Mouse (Mus musculus): ENCODE data around the gene Ccr10.
A peak's percentile ranks its signal among the peaks of the same experiment; 100 is the strongest.

Ccr10 gene

DNA sequence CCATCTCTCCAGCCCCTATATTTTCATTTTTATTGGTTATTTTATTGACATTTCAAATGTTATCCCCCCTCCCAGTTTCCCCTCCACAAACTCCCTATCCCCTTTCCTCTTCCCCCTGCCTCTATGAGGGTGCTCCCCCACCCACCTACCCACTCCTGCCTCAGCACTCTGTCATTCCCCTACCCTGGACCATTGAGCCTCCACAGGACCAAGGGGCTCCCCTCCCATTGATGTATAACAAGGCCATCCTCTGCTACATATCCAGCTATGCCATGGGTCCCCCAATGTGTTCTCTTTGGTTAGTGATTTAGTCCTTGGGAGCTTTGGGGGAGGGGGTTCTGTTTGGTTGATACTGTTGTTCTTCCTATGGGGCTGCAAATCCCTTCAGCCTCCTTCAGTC lies 20.6 kb downstream of the Ccr10 start:
- no peak for DNase-seq (ENCODE audit: low read depth, low spot score)

DNA sequence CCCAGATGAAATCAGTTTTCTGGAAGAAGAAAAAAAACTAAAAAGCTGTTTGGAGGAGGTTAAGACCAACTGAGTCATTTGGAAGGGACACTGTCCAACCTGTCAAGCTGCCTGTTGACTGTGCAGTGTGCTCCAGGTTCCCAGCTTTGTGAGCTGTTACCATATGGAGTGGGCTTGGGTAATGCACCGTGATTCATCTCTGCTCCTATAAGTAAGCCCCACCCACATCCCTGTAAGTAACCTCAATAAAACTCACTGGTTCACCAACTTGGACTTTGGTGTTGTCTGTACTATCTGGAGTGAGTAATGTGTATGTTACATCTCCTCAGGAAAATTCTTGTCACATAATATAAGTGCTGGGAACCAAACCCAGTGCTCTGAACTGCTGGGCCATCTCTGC lies 22.4 kb downstream of the Ccr10 start:
- peak; percentile 79 for DNase-seq (ENCODE audit: low read depth, low spot score)

DNA sequence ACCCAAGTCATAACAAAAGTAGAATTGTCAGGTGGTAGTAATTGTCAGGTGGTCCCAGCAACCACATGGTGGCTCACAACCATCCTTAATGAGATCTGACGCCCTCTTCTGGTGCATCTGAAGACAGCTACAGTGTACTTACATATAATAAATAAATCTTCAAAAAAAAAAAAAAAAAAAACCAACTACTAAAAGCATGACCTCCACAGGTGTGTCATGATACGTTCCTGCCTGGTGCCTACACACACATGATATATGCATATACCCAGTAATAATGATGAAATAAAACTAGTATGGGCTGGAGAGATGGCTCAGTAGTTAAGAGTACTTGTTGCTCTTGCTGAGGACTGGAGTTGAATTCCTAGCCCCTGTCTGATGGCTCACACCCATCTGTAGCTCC lies 24.2 kb downstream of the Ccr10 start:
- DNase-seq (ENCODE audit: low read depth, low spot score), result no peak

DNA sequence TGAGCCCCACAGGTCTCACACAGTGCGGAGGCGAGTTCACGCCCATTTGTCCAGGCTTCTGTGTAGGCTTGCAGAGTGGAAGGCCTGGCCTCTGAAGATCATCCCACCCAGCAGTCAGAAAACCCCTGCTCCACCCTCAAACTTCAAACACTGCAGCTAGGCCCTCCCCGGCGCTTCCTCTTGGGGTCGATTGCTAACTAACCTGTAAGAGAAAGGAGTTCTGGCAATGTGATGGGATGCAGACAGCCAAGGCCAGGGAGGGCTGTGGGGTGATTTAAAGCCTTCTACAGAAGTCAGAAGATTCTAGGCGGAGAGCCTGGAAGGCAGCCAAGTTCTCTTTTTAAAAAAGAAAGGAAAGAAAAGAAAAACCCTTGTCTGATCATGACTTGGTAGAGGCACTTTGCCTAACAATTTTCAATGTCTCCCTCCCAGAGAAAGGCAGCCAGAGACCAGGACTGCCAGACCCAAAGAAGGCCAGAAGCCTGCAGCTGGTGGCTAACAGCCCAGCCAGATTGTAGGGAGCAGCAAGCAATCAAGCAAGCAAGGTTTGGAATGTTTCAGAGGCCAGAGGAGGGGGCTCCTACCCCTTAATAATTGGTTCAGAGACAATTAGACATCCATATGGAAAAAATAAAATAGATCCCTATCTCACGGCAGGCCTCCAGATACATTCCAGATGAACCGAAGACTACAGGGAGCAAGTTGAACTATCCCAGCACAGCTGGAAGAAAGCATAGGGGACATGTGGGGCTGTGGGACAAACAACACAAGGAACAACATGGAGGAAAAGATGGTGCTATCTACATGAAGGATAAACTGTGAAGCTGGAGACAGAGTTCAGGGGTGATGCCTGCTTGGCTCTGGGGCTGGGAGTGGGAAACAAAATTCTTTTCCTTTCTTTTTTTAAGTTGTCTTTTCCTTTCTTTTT lies 25.8 kb downstream of the Ccr10 start:
- peak; percentile 63 for DNase-seq (ENCODE audit: low read depth, low spot score)

DNA sequence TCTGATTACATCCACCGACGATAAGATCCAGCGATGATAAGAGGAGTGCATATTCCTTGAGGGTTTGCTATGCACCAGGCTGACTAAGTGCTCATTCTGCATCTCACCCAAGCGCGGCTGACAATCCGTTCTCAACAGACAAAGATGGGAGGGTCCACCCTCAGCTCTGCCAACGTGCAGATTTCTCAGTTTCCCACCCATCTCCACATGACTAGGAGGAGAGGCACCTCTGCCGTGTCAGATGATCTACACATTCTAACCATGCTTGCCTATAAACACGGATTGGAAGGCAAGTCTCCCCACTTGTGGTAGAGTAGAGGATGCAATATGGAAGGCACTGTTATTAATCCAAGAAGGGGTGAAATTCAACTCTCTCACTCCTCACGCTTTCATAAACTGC lies 26.5 kb downstream of the Ccr10 start:
- no peak for DNase-seq (ENCODE audit: low read depth, low spot score)

DNA sequence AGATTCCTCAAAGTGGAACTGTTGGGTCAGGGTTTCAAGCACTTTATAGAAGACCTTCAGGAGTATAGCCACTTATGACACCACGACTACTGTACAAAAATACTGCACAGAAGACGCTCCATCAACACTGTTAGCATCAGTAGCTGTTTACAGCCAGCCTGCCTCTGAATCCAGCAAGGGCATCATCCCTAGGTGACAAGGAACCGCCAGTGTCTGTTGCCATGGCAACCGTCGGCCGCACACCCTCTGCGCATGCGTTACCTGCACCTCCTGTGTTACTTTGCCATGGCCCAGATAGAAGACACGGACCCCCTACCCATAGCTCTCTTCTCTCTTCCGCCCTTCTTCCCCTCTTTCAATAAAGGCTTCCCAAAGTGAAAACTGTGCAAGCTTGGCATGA lies 28.9 kb downstream of the Ccr10 start:
- DNase-seq (ENCODE audit: low read depth, low spot score), result no peak

DNA sequence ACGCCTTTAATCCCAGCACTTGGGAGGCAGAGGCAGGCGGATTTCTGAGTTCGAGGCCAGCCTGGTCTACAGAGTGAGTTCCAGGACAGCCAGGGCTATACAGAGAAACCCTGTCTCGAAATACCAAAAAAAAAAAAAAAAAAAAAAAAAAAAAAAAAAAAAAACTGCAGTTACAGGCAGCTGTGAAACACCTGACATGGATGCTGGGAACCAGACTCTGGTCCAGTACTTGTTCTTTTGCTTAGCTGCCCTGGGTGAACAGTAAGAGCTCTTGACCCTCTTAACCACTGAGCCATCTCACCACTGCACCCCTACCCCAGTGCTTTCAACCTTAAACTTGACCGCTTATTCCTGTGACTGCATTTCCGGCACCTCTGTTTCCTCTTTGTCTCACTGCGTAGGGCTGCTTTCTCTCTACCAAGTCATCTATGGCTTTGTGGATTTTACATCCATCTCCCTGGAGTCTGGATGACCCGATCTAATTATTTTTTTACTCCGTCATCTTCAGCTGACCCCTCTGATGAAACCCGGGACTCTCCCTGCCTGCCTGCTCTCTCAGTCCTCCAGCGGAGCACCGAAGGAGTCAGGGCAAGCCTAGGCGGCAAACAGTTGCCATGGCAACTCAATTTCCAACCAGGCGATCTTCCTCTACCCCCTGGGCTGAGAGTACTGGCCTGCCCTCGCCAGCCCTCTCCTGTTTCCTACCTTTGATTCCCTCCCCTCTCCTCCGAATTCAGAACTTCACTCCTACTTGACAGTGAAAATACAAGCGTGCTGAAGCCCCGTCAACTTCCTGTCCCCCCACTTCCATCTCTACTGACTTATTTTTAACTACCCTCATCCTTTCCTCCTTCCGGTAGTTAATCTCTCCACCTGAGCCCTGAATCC lies 31.7 kb downstream of the Ccr10 start:
- DNase-seq (ENCODE audit: low read depth, low spot score), result no peak

DNA sequence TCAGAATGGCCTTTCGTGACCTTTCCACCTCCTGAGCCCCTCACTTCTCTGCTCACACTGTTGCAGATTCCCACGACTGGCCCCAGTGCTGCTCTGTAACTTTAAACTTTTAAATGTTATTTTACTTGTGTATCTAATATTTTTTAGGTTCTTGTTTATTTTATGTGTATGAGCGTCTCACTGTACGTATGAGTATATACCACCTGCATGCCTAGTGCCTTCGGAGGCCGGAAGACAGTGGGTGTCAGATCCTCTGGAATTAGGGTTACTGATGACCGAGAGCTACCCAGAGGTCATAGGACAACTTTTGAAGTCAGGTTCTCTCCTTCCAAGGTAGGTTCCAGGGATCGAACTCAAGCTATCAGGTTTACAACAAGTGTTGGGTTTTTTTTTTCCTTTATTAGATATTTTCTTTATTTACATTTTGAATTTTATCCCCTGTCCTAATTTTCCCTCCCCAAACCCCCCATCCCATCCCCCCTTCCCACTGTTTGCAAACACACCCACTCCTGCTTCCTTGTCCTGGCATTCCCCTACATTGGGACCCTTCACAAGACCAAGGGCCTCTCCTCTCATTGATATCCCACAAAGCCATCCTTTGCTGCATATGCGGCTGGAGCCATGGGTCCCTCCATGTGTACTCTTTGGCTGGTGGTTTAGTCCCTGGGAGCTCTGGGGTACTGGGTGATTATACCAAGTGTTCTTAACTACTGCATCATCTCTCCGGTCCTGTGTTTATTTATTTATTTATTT lies 32.9 kb downstream of the Ccr10 start:
- no peak for DNase-seq (ENCODE audit: low read depth, low spot score)

DNA sequence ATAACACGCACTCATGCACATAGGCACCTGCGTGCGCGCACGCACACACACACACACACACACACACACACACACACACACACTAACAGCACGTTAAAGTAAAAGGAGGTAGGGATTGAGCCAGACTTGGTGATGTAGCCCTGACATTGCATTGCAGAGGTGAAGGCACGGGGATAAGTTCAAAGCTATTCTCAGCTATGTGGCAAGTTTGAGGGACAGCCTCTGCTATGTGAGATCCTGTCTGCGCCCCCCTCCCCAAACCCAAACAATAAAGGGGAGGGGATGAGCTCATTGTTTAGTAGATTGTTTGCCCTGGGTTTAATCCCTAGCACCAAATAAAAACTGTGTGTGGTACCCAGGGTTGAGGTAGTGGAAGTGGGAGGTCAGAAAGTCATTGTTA lies 34.2 kb downstream of the Ccr10 start:
- DNase-seq (ENCODE audit: low read depth, low spot score), result no peak

DNA sequence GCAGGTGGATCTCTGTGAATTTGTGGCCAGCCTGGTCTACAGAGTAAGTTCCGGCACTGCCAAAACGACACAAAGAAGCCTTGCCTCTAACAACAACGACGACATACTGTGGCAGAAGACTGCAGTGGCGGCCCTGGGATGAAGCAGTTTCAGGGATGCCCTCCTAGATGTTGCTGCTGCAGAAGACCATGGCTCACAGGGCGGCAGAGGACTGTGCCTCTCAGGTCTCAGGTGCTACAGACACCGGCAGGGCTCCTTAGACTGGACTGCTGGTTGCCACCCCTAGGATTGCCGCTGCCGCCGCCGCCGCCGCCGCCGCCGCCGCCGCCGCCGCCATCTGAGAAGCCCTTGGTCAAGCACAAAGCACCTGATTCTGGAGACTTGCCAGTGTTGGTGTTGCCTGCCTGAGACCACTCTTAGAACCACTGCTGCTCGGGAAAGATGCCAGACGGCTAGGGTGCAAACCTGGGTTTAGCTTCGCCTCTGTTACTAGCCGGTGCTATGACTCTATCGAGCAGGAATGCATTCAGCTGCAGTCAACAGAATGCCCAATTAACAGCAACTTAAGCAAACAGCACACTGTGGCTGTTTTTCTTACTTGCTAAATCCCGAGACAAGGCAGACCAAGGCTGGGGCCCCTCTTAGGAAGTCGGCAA lies 35.0 kb downstream of the Ccr10 start:
- no peak for DNase-seq (ENCODE audit: low read depth, low spot score)

DNA sequence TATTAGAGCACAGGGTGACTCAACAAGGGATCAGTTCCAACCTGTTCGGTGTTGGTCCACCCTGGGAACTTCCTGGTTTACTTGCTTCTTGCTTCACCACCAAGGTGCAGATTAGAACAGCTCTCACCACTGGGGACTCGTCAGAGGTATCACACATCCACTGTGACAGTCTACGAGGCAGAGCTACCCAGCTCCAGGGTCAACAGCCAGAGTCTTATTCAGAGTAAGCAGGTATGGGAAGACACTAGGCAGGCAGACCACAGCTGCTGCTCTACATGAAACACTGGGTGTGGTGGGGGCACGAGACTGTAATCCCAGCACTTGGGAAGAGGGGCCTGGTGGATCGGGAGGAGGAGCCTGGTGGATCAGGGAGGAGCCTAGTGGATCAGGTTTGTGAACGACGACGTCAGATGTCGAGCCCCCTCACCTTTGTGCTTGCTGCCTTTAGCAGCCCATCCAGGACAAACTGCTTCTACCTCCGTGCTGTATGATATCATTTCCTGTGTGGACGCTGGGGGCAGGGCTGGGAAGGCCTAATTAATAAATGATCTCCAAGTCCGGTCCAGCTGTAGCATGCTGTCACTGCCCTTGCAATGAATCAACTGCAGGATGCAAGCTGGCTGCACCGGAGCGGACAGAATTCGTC lies 36.6 kb downstream of the Ccr10 start:
- no peak for DNase-seq (ENCODE audit: low read depth, low spot score)

DNA sequence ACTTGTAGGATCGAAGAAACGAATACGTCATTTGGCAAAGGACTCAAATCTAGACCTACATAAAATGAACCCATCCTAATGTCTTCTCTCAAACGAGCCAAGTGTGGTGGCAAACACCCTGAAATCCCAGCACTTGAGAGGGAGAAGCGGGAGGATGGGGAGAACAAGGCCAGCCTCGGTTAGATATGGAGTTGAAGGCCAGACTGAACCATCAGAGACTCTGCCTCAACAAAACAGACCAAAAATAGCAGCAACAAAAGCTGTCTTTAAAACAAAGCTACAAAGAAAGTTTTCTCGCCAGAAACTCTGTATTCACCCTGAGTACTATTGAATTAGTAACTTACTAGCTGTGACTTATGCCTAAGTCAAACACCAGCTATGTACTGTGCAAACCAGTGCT lies 38.2 kb downstream of the Ccr10 start:
- no peak for DNase-seq (ENCODE audit: low read depth, low spot score)

DNA sequence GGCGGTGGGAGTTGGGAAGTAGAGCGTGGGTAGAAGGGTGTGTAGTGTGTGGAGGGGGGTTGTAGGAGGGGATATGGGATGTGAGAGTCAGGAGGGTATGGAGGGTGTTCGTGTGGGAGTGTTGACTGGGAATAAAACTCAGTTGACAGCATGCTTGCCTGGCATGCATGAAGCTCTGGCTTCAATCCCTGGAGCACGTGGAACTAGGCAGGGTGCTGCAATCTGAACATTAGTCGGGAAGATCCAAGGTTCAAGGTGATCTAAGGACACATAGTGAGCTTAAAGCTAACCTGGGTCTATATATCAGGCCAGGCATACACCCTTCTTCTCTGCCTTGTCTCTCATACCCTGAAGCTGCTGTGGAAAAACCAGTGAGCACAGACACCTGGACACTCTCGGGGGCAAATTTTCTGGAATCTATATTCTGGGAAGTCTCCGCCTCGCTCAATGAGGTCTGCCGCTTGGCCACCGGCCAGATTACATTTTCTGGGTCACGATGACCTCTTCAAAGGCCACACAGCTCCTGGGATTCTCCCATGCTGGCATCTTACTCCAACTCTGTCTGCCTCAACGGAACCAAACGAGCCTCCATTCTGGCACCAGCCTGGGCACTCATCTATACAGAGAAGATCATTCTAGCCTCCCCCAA lies 40.9 kb downstream of the Ccr10 start:
- no peak for DNase-seq (ENCODE audit: low read depth, low spot score)

DNA sequence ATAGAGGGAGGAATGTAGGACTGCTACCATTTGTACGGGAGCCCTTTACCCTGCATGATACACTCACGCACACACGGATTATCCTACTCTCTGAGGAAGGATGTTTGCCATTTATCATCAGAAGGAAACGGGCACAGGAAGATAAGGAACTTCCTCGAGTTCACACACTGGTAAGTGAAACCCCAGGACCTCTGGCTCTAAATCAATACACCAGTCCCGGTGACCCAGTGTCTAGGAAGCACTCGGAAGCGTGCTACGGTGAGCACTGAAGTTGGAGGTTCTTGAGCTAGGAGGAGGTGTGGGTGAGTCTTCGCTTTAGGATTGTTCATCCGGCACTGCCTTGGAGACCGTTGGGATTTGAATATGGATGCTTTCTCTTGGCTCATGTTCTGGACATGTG lies 42.2 kb downstream of the Ccr10 start:
- DNase-seq (ENCODE audit: low read depth, low spot score), result no peak

DNA sequence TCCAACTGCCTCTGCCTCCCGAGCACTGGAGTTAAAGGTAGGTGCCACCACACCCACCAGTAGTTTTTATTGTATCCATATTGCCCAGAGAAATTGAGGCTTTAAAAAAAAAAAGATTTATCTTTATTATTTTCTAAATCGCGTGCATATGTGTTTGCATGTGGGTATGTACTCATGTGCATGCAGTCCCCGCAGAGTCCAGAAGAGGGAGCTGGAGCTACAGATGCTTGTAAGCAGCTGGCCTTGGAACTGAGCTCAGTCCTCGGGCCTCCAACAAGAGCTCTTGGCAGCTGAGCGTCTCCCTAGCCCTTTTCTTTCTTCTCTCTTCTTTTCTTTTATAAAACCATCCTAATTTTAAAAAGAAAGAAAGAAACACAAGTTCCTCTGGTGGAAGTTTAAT lies 43.5 kb downstream of the Ccr10 start:
- peak; percentile 55 for DNase-seq (ENCODE audit: low read depth, low spot score)

DNA sequence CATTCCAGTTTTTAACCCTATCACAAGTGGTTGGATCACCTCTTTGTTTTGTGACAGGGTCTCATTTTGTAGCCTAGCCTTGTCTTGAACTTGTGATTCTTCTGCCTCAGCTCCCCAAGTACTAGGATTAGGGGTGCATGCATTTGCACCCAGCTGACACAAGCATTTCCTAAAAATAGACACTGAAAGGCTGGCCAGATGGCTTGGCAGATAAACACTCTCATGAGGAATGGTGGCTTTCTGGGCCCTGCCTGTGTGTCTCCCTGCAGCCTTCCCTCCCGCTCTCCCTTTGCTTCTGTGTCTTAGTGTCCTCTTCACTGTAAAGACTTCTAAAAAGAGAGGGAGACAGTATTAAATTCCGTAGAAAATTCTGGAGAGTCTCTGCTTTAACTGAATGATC lies 44.1 kb downstream of the Ccr10 start:
- DNase-seq (ENCODE audit: low read depth, low spot score), result no peak

DNA sequence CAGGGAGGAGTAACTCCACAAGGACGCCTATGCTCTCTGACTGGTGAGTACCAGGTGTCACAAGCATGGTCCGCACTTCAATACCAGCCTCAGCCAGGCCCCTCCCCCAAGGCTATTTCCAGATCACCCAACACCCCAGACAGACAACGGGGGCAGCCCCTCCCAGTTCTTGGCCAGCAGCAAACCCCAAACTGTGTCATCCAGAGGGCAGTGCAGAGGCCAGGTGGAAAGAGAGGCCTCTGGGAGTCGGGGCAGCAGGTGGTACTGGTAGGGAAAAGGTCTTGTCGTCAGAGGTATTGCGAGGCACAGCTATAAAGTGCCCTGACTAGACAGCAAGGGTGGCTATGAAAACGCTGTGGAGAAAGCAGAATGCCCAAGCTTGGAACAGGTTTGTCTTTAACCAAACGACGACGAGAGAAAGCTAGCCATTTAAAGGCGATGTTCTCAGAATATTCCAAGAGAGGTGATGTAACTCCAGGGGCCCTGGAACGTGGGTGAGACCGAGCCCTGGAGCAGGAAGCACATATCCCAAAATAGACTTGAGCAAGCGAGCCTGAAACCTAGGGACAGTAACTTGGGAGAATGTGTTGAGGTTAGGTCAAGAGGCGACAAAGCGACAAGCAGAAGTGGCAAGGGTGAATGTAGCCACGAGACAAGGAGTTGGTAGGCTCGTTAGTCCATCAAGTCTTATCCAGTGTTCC lies 45.0 kb downstream of the Ccr10 start:
- DNase-seq (ENCODE audit: low read depth, low spot score), result no peak

DNA sequence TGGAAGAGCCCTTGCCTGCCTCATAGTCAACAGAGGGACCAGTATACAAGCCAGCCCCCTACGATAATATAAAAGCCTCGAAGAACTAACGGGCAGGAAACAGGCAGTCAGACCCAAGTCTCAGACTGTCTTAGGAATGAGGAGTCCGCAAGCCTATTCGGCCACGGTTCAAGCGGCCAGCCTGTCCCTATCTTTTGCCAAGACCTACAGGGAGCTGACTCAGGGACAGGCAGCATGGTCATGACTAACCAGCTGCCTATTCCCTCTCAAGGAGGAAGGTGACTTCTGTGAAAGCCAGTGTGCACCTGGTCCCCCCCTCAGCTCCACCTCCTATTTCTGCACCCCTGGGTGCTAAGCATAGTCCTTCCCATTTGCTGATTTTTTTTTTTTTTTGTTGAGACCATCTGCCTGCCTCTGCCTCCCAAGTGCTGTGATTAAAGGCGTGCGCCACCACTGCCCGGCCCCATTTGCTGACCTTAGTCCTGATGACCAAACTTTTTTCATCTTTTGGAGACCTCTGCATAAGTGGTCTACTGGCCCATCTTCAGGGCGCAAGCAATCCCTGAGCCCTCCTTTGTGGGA lies 46.2 kb downstream of the Ccr10 start:
- no peak for DNase-seq (ENCODE audit: low read depth, low spot score)

DNA sequence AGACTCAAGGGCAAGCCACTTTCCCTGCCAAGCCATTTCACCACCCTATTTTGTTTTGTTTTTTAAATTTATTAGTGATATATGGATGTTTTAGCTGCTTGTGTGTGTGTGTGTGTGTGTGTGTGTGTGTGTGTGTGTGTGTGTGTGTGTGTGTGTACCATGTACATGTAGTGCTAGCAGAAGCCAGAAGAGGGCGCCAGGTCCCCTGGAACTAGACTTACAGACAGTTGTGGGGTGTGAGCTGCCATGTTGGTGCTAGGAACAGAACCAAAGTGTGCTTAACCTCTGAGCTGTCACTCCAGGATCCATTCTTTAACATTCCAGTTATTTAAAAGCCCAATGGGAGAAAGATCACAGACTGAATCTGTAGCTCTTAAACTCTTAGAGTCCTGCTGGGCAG lies 48.2 kb downstream of the Ccr10 start:
- DNase-seq (ENCODE audit: low read depth, low spot score), result no peak
